Mouse (Mus musculus) lung, adult 2 months (tissue): Measurements from ENCODE around the gene Anapc15. TPM values are rescaled to one million over a fixed set of nuclear protein-coding genes. Genes with fewer than 3 reads are reported as not detected.

Experiments used
- DNase-seq: peaks from one replicate; pipeline ENCODE4 v3.0.0; 2022
- H3K4me1 ChIP-seq: fragments of 200-500 bp; 2 replicates; pipeline ENCODE4 v1.6.1; 2011; ENCODE audit warnings: low read length; ENCODE audit not compliant: control insufficient read depth, insufficient read depth
- H3K4me3 ChIP-seq: fragments of 200-500 bp; replicated peaks from 2 replicates; pipeline ENCODE3; 2011; ENCODE audit warnings: low read depth, mild to moderate bottlenecking, control low read depth, low read length; ENCODE audit errors: extremely low read depth
- CTCF ChIP-seq: fragments of 200-500 bp; IDR thresholded peaks from 2 replicates; pipeline ENCODE4 v1.5.1; 2011; ENCODE audit warnings: mild to moderate bottlenecking, low read length, control low read depth; ENCODE audit not compliant: insufficient read depth
- POLR2A ChIP-seq: fragments of 200-500 bp; IDR thresholded peaks from 2 replicates; pipeline ENCODE4 v1.6.1; 2011; ENCODE audit warnings: low read depth, mild to moderate bottlenecking, control low read depth, low read length, borderline replicate concordance; ENCODE audit errors: extremely low read depth
- WGBS: fragments of 180-500 bp; shearing (Covaris S2); methylation state at CpG from one replicate; pipeline ENCODE4 v1.1.7; 2018; 5-methylcytosine and 5-hydroxymethylcytosine counted together
- polyA plus RNA-seq: library from polyadenylated mRNA; depleted of rRNA; stranded (reverse); fragments of >200 nt; gene quantifications from 2 replicates; pipeline ENCODE4 v1.2.3, GENCODE M21; 2012

Gene Anapc15
- polyA plus RNA-seq, 1 experiment, result 36.2 TPM

DNA sequence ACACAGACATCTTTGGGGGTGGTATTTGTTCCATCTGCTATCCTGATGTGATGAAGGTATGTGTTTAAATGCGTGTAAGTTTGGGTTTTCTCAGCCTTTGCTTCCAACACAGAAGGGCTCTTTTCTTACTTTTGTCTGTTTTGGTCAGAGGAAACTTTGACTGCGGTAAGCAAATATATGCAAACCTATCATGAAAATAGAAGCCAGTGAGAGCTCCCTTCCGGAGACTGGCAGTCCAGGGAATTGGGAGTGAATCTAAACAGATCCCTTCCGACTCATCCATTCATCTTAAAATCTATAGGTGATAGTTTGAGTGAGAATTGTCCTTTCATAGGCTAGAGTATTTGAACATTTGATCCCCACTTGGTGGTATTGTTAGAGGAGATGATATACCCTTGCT is 24.9 kb downstream of the Anapc15 start:
- no peak for DNase-seq
- WGBS, result 77% methylated on average over 4 of the region's 4 CpGs
- no peak for TF ChIP-seq POLR2A
- TF ChIP-seq CTCF, result no peak
- H3K4me3 ChIP-seq, result no peak overlapping the region
- no peaks in the 10 kb centered on the region for H3K4me1 ChIP-seq

DNA sequence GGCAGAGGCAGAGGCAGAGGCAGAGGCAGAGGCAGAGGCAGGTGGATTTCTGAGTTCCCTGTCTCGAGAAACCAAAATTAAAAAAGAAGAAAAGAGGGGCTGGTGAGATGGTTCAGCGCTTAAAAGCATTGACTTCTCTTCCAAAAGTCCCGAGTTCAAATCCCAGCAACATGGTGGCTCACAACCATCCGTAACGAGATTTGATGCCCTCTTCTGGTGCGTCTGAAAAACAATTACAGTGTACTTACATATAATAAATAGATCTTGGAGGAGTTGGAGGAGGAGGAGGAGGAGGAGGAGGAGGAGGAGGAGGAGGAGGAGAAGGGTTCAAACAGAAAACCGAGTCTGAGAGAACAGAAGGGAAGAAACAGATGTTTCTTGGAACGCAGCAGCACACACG is 32.2 kb downstream of the Anapc15 start:
- TF ChIP-seq POLR2A (no peak), CTCF (no peak)
- DNase-seq, result no peak
- peaks cover 3% of the 10 kb centered on the region for H3K4me1 ChIP-seq
- H3K4me3 ChIP-seq, result peak overlapping the region; percentile 93
- 33% methylated on average over 9 of the region's 9 CpGs for WGBS

DNA sequence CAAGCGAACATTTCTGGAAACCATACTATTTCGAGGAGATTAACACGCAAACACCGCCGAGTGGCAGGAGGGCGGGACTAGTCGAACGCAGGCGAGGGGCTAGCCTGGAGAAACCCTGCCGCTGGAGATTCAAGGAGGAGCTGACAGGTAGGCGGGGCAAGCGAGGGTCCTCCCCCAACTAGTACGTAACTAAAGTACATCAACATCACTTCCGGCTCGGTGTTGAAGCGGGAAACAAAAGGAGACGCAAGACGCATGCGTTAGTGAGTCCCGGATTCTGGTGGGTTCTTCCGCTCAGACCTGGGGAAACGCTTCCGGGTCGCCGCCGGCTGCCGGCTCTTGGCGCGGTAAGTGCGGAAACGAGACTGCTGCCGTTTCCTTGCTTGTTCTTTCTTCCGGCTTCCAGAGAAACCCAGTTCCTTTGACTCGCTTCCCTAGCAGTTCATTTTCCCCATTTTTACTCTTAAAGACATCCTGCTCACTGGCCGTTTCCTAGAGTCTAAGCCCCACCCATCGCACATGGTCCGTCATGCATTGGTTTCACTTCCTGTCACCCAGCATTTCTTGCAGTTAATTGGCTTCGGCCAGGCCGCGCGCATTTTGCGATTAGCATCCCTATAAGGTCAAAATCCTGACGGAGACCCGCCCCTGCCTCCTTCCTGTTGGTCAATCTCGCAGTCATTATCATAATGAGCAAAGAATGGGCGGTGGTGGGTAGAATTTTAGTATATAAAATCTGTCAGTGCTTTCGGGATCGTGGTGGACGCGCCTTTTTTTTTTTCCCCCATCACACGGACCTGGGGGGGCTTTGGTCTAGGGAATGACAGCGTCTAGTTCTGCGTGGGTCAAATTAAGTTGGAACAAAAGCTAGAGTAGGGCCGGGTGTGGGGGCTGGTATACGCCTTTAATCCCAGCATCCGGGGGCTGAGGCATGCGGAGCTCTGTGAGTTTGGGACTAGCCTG is 32.9 kb downstream of the Anapc15 start:
- H3K4me1 ChIP-seq, result peaks cover 3% of the 10 kb centered on the region
- peak; percentile 91; the same call in 1 of the 2 replicates for TF ChIP-seq POLR2A
- no peak for TF ChIP-seq CTCF
- peak overlapping the region; percentile 93 for H3K4me3 ChIP-seq
- WGBS, result under 1% methylated on average over 57 of the region's 57 CpGs
- peak; percentile 96 for DNase-seq

DNA sequence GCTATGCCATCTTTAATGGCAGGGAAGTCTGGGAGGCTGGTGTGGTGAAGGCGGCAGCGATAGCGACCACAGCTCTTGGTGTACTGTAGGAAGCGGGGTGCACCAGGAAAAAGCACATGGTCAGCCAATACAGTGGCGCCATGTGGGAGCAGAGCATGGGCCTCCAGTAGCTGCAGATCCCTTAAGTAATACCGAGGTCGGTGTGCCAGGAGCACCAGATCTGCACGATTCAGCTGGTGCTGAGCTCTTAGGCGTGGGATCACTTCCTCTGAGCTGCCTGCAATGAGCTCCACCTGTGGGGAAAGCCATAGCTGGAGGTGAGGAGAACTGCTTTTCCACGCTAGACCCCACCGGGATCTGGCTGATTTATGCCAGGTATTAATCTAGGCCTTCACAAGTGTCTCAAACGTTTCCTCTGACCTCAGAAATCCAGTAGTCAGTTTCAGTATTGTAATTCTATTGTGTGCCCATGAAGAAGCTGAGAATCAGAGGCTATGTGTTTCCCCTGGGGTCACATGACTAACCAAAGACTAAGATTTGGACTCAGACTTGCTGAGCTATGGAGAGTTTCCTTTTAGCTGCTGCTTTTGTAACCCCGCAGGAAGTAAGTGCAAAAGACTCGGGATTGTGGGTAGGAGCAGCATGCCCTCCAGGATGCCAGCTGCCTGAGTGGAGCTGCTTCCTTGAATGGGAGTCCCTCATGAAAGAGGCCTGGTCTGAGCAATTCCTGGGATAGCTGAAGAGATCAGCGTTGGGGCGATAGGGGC is 37.0 kb downstream of the Anapc15 start:
- 89% methylated on average over 16 of the region's 16 CpGs for WGBS
- no peak overlapping the region for H3K4me3 ChIP-seq

DNA sequence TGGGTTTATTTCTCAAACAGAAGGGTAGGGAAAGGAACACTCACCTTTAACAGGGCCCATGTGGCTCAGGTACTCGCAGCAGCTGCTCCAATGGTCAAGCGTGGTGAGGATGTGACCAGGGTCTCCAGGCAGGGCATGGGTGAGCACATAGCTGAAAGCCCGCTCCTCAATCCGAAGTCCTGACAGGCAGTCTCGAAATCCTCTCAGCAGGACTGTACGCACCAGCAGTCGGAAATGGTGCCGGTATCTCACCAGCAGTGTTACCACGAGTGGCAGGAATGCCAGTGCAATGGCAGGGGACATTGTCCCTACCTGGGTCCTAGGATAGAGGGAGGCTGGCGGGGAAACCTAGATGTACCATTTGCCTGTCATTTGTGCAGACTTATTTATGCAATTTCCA is 38.5 kb downstream of the Anapc15 start:
- 92% methylated on average over 10 of the region's 10 CpGs for WGBS
- TF ChIP-seq CTCF (no peak), POLR2A (no peak)
- no peak overlapping the region for H3K4me3 ChIP-seq
- peaks cover 8% of the 10 kb centered on the region for H3K4me1 ChIP-seq
- DNase-seq, result no peak

More for the DNA sequence above, 37.0 kb downstream of the Anapc15 start:
- TF ChIP-seq POLR2A, result no peak
- TF ChIP-seq CTCF, result no peak
- H3K4me1 ChIP-seq, result peaks cover 3% of the 10 kb centered on the region
- no peak for DNase-seq

DNA sequence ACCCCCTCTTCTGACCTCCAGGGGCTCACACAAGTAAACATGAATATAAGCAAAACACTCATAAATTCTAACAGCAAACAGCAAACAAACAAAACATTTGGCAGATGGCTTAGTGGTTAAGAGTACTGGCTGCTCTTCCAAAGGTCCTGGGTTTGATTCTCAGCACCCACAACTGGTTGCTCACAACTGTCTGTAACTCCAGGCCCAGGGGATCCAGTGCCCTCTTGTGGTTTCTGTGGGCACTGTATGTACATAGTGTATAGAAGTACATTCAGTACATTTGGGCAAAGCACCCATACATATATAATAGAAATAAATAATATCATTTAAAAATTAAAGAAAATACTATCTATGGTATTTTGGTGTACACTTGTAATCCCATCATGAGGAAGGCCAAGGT is 39.3 kb downstream of the Anapc15 start:
- TF ChIP-seq CTCF (no peak), POLR2A (no peak)
- H3K4me1 ChIP-seq, result peaks cover 6% of the 10 kb centered on the region
- no peak for DNase-seq
- no peak overlapping the region for H3K4me3 ChIP-seq

DNA sequence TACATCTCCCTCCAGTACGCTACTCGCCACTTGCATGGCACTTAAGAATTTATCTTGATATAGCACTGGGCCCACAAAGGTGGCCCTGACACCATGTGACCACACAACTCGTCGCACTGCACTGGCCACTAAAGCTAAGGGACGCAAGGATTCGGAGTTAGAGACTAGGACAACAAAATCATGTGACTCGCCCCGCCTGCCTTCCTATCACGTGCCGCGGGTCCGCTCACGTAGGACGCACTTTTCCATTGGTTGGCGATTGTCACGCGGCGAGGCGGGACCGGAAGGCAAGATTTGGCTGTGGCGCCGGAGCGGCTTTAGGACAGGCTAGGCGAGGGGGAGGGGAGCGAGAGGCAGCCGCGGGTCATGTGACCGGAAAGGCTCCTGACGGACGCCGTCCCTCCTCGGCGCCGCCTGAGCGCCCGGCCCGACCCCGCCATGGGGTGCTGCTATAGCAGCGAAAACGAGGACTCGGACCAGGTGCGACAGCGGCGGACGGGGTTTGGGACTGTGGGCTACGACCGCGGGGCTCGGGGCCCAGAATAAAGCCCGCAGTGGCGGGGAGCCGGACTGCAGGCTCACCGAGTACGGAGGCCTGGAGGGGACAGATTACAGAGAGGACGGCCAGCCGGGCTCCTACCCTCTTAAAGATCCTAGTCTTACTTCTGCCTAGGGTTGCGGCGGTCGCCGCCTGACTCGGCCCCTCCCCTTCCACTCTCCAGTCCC is 42.2 kb downstream of the Anapc15 start, which contains the start of gene Lamtor1:
Gene Lamtor1, plus strand, starts transcription at position 344 of the 726 bp plus-strand sequence.
- Histone ChIP-seq H3K4me3 (peak within 1 kb of the TSS; percentile 84), H3K4me1 (peaks cover 10% of the 10 kb centered on the region)
- peak; percentile 99 for DNase-seq
- TF ChIP-seq CTCF, result no peak
- TF ChIP-seq POLR2A, result peak; percentile 99
- WGBS, result under 1% methylated on average over 61 of the region's 61 CpGs

DNA sequence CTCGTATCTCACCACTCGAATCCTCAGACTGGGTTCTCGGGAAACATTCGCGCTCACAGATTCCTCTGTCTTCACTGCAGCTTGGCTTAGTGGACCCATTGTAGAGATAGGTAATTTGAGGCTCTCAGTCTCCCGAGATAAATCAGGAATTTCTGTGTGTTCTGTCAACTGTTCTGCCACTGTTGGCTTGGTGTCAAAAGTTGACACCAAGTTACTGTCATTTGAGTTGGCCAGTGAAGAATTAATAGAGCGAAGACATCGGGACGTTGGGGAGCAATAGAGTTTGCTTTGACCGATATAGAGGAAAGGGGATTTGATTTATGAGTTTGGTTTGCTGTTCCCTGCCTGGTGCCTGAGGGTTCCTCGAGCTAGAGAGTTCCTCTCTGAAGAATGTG is 42.8 kb downstream of the Anapc15 start, which contains the start of gene Tomt:
Gene Tomt, minus strand, starts transcription at position 73 of the 395 bp plus-strand sequence.
- DNase-seq, result no peak
- no peak for TF ChIP-seq CTCF
- no peak for TF ChIP-seq POLR2A
- peak within 1 kb of the TSS; percentile 84 for H3K4me3 ChIP-seq
- H3K4me1 ChIP-seq, result peaks cover 10% of the 10 kb centered on the region
- WGBS, result 5% methylated on average over 11 of the region's 11 CpGs

DNA sequence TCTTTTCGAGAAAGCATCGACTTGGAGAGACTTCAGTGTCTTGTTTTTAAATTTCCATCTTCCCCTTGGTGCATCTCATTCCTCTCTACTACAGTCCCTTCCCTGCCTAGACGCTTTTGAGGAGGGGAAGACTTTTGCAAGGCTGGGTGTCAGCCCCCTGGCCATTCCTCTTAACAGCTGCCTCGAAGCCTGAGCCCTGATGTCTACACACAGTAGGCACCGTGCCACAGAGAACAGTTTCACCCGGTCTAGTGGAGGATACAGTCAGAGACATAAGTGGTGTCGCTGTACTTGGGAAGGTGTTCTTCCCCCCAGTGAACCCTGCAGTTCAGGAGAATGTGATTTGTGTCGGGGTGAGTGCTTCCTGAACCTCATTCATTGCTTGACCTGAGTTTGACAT is 43.2 kb downstream of the Anapc15 start:
- no peak for DNase-seq
- TF ChIP-seq POLR2A, result no peak
- peaks cover 10% of the 10 kb centered on the region for H3K4me1 ChIP-seq
- H3K4me3 ChIP-seq, result peak overlapping the region; percentile 84
- WGBS, result 32% methylated on average over 8 of the region's 8 CpGs

DNA sequence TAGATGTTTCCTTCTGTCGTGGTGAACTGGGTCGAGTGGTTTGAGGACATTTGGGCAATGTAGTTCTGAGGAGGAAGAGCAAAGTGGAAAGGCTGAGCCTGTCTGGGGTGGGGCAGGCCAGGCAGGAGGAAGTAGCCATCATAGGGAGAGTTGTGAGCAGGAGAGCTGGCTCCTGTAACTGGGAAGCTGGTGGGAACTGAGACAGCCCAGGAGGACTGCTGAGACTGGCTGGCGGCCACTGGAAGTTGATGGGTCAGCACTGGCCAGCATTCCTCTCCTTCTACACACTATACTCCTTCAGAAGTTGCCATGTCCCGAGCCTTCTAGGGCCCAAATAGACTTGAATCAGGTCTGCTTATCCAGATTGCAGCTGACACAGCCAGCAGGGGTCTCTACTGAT is 44.9 kb downstream of the Anapc15 start:
- H3K4me3 ChIP-seq, result no peak overlapping the region
- 36% methylated on average over 4 of the region's 4 CpGs for WGBS
- no peak for TF ChIP-seq POLR2A
- TF ChIP-seq CTCF, result no peak
- no peak for DNase-seq
- H3K4me1 ChIP-seq, result peaks cover 10% of the 10 kb centered on the region
